Mouse (Mus musculus) heart, postnatal 0 days (tissue): Measurements from ENCODE around the gene Gm48551.

Experiments
- CTCF ChIP-seq: IDR thresholded peaks from 2 replicates; pipeline ENCODE4 v1.5.1; 2016; ENCODE audit warnings: antibody characterized with exemption, control low read depth, low read depth
- EP300 ChIP-seq: IDR thresholded peaks from 2 replicates; pipeline ENCODE4 v1.6.1; 2016; ENCODE audit warnings: antibody characterized with exemption, low read depth

- TF ChIP-seq CTCF (no peak), EP300 (no peak)
These were observed 18.4 kb upstream of the Gm48551 start, which contains the start of gene 4930404N11Rik for GRCm38 (mm10) chr10:81365672-81366476.
